Mouse (Mus musculus): ENCODE measurements at regions not wholly inside any gene's neighbourhood (a gene's known extent, or its start where the extent isn't known, plus 50 kb on each side); places are given as distances from the start of the nearest gene placed in this dataset.

GRCm38 (mm10) chr13:60340068-60340467, 162.9 kb upstream of the Gas1 start:
- peaks cover 3% of the 10 kb centered on the region for H3K4me1 ChIP-seq (ENCODE audit: control insufficient read depth, insufficient read depth, low read length)
- TF ChIP-seq POLR2A (IDR thresholded peaks at IDR 0.05; ENCODE audit: extremely low read depth, insufficient read depth, low read length), result no peak
- no peak for TF ChIP-seq CTCF (IDR thresholded peaks at IDR 0.05; ENCODE audit: extremely low read depth, insufficient read depth, low read length)

GRCm38 (mm10) chr13:60347881-60348280, 170.7 kb upstream of the Gas1 start:
- Histone ChIP-seq H3K4me3 (ENCODE audit: insufficient read depth, low read length) (no peak overlapping the region), H3K27ac (ENCODE audit: insufficient read depth, low read length) (no peak overlapping the region), H3K4me1 (ENCODE audit: control insufficient read depth, insufficient read depth, low read length) (no peaks in the 10 kb centered on the region; the same call in 1 of the 2 replicates)
- TF ChIP-seq CTCF (IDR thresholded peaks at IDR 0.05; ENCODE audit: extremely low read depth, insufficient read depth, low read length) (no peak), POLR2A (IDR thresholded peaks at IDR 0.05; ENCODE audit: extremely low read depth, insufficient read depth, low read length) (no peak)

More at GRCm38 (mm10) chr13:60340068-60340467, 162.9 kb upstream of the Gas1 start:
- Histone ChIP-seq H3K27ac (ENCODE audit: insufficient read depth, low read length) (no peak overlapping the region), H3K4me3 (ENCODE audit: insufficient read depth, low read length) (no peak overlapping the region)

GRCm38 (mm10) chr13:60348438-60348837, 171.3 kb upstream of the Gas1 start:
- H3K4me3 ChIP-seq (ENCODE audit: insufficient read depth, low read length), result no peak overlapping the region
- TF ChIP-seq CTCF (IDR thresholded peaks at IDR 0.05; ENCODE audit: extremely low read depth, insufficient read depth, low read length) (no peak), POLR2A (IDR thresholded peaks at IDR 0.05; ENCODE audit: extremely low read depth, insufficient read depth, low read length) (no peak)

GRCm38 (mm10) chr13:60355707-60356490, 178.7 kb upstream of the Gas1 start:
- no peak for TF ChIP-seq CTCF (IDR thresholded peaks at IDR 0.05; ENCODE audit: extremely low read depth, insufficient read depth, low read length)
- TF ChIP-seq POLR2A (IDR thresholded peaks at IDR 0.05; ENCODE audit: extremely low read depth, insufficient read depth, low read length), result no peak
- no peak overlapping the region for H3K27ac ChIP-seq (ENCODE audit: insufficient read depth, low read length)
- H3K4me1 ChIP-seq (ENCODE audit: control insufficient read depth, insufficient read depth, low read length), result no peaks in the 10 kb centered on the region
- no peak overlapping the region for H3K4me3 ChIP-seq (ENCODE audit: insufficient read depth, low read length)

More at GRCm38 (mm10) chr13:60348438-60348837, 171.3 kb upstream of the Gas1 start:
- H3K27ac ChIP-seq (ENCODE audit: insufficient read depth, low read length), result no peak overlapping the region
- H3K4me1 ChIP-seq (ENCODE audit: control insufficient read depth, insufficient read depth, low read length), result no peaks in the 10 kb centered on the region; the same call in 1 of the 2 replicates

GRCm38 (mm10) chr13:60358408-60359060, 181.4 kb upstream of the Gas1 start:
- Histone ChIP-seq H3K4me1 (ENCODE audit: control insufficient read depth, insufficient read depth, low read length) (no peaks in the 10 kb centered on the region), H3K27ac (ENCODE audit: insufficient read depth, low read length) (no peak overlapping the region), H3K4me3 (ENCODE audit: insufficient read depth, low read length) (no peak overlapping the region)
- TF ChIP-seq CTCF (IDR thresholded peaks at IDR 0.05; ENCODE audit: extremely low read depth, insufficient read depth, low read length), result no peak
- no peak for TF ChIP-seq POLR2A (IDR thresholded peaks at IDR 0.05; ENCODE audit: extremely low read depth, insufficient read depth, low read length)

GRCm38 (mm10) chr13:60364778-60365672, 187.9 kb upstream of the Gas1 start:
- H3K4me1 ChIP-seq (ENCODE audit: control insufficient read depth, insufficient read depth, low read length), result no peaks in the 10 kb centered on the region; the same call in 1 of the 2 replicates
- TF ChIP-seq CTCF (IDR thresholded peaks at IDR 0.05; ENCODE audit: extremely low read depth, insufficient read depth, low read length) (no peak), POLR2A (IDR thresholded peaks at IDR 0.05; ENCODE audit: extremely low read depth, insufficient read depth, low read length) (no peak)
- H3K27ac ChIP-seq (ENCODE audit: insufficient read depth, low read length), result no peak overlapping the region
- H3K4me3 ChIP-seq (ENCODE audit: insufficient read depth, low read length), result no peak overlapping the region

GRCm38 (mm10) chr13:60369216-60369615, 192.1 kb upstream of the Gas1 start:
- TF ChIP-seq CTCF (IDR thresholded peaks at IDR 0.05; ENCODE audit: extremely low read depth, insufficient read depth, low read length) (no peak), POLR2A (IDR thresholded peaks at IDR 0.05; ENCODE audit: extremely low read depth, insufficient read depth, low read length) (no peak)
- no peaks in the 10 kb centered on the region; the same call in 1 of the 2 replicates for H3K4me1 ChIP-seq (ENCODE audit: control insufficient read depth, insufficient read depth, low read length)
- H3K4me3 ChIP-seq (ENCODE audit: insufficient read depth, low read length), result no peak overlapping the region
- no peak overlapping the region for H3K27ac ChIP-seq (ENCODE audit: insufficient read depth, low read length)

GRCm38 (mm10) chr13:60371656-60372055, 194.5 kb upstream of the Gas1 start:
- TF ChIP-seq CTCF (IDR thresholded peaks at IDR 0.05; ENCODE audit: extremely low read depth, insufficient read depth, low read length) (no peak), POLR2A (IDR thresholded peaks at IDR 0.05; ENCODE audit: extremely low read depth, insufficient read depth, low read length) (no peak)
- Histone ChIP-seq H3K4me3 (ENCODE audit: insufficient read depth, low read length) (no peak overlapping the region), H3K27ac (ENCODE audit: insufficient read depth, low read length) (no peak overlapping the region), H3K4me1 (ENCODE audit: control insufficient read depth, insufficient read depth, low read length) (no peaks in the 10 kb centered on the region)

GRCm38 (mm10) chr13:60376705-60377104, 199.5 kb upstream of the Gas1 start:
- H3K27ac ChIP-seq (ENCODE audit: insufficient read depth, low read length), result no peak overlapping the region
- no peaks in the 10 kb centered on the region for H3K4me1 ChIP-seq (ENCODE audit: control insufficient read depth, insufficient read depth, low read length)
- no peak for TF ChIP-seq POLR2A (IDR thresholded peaks at IDR 0.05; ENCODE audit: extremely low read depth, insufficient read depth, low read length)
- TF ChIP-seq CTCF (IDR thresholded peaks at IDR 0.05; ENCODE audit: extremely low read depth, insufficient read depth, low read length), result no peak
- no peak overlapping the region for H3K4me3 ChIP-seq (ENCODE audit: insufficient read depth, low read length)
